Mouse (Mus musculus): ENCODE measurements around the gene Ache. TPM values are rescaled to one million over a fixed set of nuclear protein-coding genes. Genes with fewer than 3 reads are reported as not detected.

Ache gene
- total and polyA plus RNA-seq, 3 experiments = 0.13 to 0.23 TPM; not detected in 1

DNA sequence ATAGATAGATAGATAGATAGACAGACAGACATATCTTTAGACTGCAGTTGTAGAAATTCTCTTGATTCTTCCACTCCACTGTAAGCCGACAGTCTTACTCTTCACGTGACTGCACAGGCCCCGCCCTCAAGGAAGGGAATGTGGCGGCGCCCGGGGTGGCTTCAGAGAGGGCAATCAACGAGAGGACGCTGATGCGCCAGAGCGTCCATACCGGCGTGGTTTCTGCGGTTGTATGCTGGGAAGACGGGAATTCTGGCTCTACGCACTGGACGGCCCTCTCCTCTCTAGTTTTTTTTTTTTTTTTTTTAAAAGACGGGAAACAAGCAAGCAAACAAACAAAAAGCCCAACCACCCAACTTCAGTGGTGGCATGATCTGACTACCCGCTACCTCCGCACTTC is 50.9 kb downstream of the Ache start:
- H3K27me3 ChIP-seq (replicated peaks) = peaks cover 42% of the 10 kb centered on the region
- H3K79me2 ChIP-seq (replicated peaks; ENCODE audit: control insufficient read depth, extremely low read depth, insufficient read depth, poor library complexity, severe bottlenecking) = no peaks in the 10 kb centered on the region
- no peaks in the 10 kb centered on the region for H3K9me3 ChIP-seq (replicated peaks; ENCODE audit: low read length)
- TF ChIP-seq ELF1 (IDR thresholded peaks at IDR 0.05; ENCODE audit: low read depth, low read length) = no peak
- TF ChIP-seq PAX5 (IDR thresholded peaks at IDR 0.05; ENCODE audit: low read length) = no peak
- peaks cover 0 to 4% of the 10 kb centered on the region in 2 experiments; a peak in 2 of 4 replicates for H3K4me1 ChIP-seq (ENCODE audit: control insufficient read depth in 1 of 2, insufficient read depth in 2 of 2)
- no peak overlapping the region for H3K4me3 ChIP-seq (replicated peaks in 1 of 3; ENCODE audit: low read depth in 2 of 3, low read length in 2 of 3, poor library complexity in 1 of 3)
- in situ Hi-C loops (cut with MboI; ENCODE audit: low pct_ligation_motif_present, low pct_unique_long_range_greater_than_20kb, low sequenced_read_pairs) (loop anchor here (10.0 kb wide), 1 partner anchor 147 kb away; no protein-coding TSS in a partner anchor), dilution Hi-C loops (cut with MboI; ENCODE audit: extremely low pct_ligation_motif_present, extremely low pct_unique_long_range_greater_than_20kb, low sequenced_read_pairs) (no loop called here)
- H3K9ac ChIP-seq (ENCODE audit: insufficient read depth, low read depth) = no peak overlapping the region
- DNase-seq (ENCODE audit: extremely low read depth) = no peak
- H3K27ac ChIP-seq (ENCODE audit: insufficient read depth, low read depth) = no peak overlapping the region
- no peaks in the 10 kb centered on the region for H3K36me3 ChIP-seq (replicated peaks in 1 of 2; ENCODE audit: control insufficient read depth in 1 of 2, insufficient read depth in 1 of 2, low read length in 1 of 2)
- H3K4me2 ChIP-seq (ENCODE audit: insufficient read depth, low read depth, poor library complexity, severe bottlenecking) = no peak overlapping the region

DNA sequence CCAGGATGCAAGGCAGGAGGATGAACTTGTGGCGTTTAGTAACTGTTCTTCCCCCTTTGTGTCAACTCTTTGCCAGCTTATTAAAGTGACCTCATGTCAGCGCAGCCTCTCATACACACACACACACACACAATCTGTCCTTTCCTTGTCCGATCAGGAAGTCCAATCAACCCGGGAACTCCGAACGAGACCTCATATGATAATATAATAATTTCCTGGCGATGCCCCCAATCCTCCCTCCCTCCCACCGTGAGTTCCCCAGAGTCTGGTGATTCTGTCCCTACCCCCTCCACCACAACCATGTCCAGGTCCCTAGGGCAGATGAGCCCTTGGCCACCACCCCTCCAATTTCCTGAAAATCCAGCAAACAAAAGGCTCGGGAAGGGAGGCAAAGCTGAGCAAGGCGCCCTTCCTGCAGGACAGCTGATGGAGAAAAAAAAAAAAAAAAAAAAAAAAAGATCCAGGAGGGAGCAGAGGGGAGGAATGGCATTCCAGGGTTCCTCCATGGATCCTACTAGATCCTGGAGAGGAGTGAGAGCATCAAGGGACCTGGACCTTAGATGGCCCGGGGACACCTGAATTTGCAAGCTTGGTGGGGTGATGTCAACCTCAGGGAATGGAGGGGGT is 51.5 kb downstream of the Ache start:
- H3K9me3 ChIP-seq (replicated peaks; ENCODE audit: low read length) = no peaks in the 10 kb centered on the region
- no peaks in the 10 kb centered on the region for H3K36me3 ChIP-seq (replicated peaks in 1 of 2; ENCODE audit: control insufficient read depth in 1 of 2, insufficient read depth in 1 of 2, low read length in 1 of 2)
- in situ Hi-C loops (cut with MboI; ENCODE audit: low pct_ligation_motif_present, low pct_unique_long_range_greater_than_20kb, low sequenced_read_pairs) (loop anchor here (10.0 kb wide), 1 partner anchor 146 kb away; no protein-coding TSS in a partner anchor), dilution Hi-C loops (cut with MboI; ENCODE audit: extremely low pct_ligation_motif_present, extremely low pct_unique_long_range_greater_than_20kb, low sequenced_read_pairs) (no loop called here)
- no peak overlapping the region for H3K4me2 ChIP-seq (ENCODE audit: insufficient read depth, low read depth, poor library complexity, severe bottlenecking)
- H3K79me2 ChIP-seq (replicated peaks; ENCODE audit: control insufficient read depth, extremely low read depth, insufficient read depth, poor library complexity, severe bottlenecking) = no peaks in the 10 kb centered on the region
- peaks cover 0 to 4% of the 10 kb centered on the region in 2 experiments; a peak in 2 of 4 replicates for H3K4me1 ChIP-seq (ENCODE audit: control insufficient read depth in 1 of 2, insufficient read depth in 2 of 2)
- H3K4me3 ChIP-seq (replicated peaks in 1 of 3; ENCODE audit: low read depth in 2 of 3, low read length in 2 of 3, poor library complexity in 1 of 3) = no peak overlapping the region
- H3K27me3 ChIP-seq (replicated peaks) = peaks cover 42% of the 10 kb centered on the region
- TF ChIP-seq JUND (conservative IDR thresholded peaks at IDR 0.05; ENCODE audit: low read depth, low read length) (no peak), USF2 (conservative IDR thresholded peaks at IDR 0.05; ENCODE audit: low read depth, low read length) (no peak)
- no peak overlapping the region for H3K27ac ChIP-seq (ENCODE audit: insufficient read depth, low read depth)
- no peak overlapping the region for H3K9ac ChIP-seq (ENCODE audit: insufficient read depth, low read depth)
- DNase-seq (ENCODE audit: extremely low read depth) = no peak

DNA sequence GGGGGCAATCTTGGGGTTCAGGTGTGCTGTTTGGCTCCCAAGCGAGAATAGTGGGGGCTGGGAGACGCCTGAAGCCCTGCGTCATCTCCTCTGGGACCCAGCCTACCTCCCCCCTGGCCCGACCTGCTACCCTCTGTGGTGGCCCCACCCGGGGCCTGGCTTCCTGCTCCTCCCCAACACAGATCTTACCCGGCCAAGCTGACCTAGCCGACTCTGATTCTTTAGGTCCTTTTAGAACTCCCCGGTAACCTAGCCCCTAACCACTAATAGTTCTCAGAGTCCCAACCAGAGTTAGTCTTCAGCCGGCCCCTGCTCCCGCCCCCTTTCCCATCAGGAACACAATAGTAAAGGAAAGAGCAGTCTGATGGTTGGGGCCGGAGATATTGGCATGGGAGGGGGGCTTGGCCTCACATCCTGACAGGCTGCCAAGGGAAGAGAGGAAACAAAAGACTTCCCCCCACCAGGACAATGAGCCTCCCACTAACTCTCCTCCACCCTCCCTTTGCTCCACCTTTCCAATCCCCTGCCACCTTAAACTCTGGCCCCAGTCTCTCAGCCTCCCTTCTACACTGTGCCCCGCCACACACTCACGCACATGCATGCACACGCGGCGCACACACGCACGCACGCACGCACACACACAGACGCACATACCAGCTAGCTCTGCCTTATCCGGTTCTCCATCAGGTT is 52.1 kb downstream of the Ache start:
- Histone ChIP-seq H3K9me3 (replicated peaks; ENCODE audit: low read length) (peaks cover 5% of the 10 kb centered on the region), H3K36me3 (replicated peaks in 1 of 2; ENCODE audit: control insufficient read depth in 1 of 2, insufficient read depth in 1 of 2, low read length in 1 of 2) (no peaks in the 10 kb centered on the region), H3K79me2 (replicated peaks; ENCODE audit: control insufficient read depth, extremely low read depth, insufficient read depth, poor library complexity, severe bottlenecking) (no peaks in the 10 kb centered on the region), H3K9ac (ENCODE audit: insufficient read depth, low read depth) (no peak overlapping the region), H3K4me1 (ENCODE audit: control insufficient read depth in 1 of 2, insufficient read depth in 2 of 2) (peaks cover 0 to 5% of the 10 kb centered on the region in 2 experiments; a peak in 2 of 4 replicates), H3K4me3 (replicated peaks in 1 of 3; ENCODE audit: low read depth in 2 of 3, low read length in 2 of 3, poor library complexity in 1 of 3) (no peak overlapping the region), H3K4me2 (ENCODE audit: insufficient read depth, low read depth, poor library complexity, severe bottlenecking) (no peak overlapping the region), H3K27me3 (replicated peaks) (peaks cover 40% of the 10 kb centered on the region), H3K27ac (ENCODE audit: insufficient read depth, low read depth) (no peak overlapping the region)
- no peak for TF ChIP-seq ZNF384 (IDR thresholded peaks at IDR 0.05; ENCODE audit: low read depth, low read length)
- TF ChIP-seq USF1 (IDR thresholded peaks at IDR 0.05; ENCODE audit: low read depth, low read length) = no peak
- TF ChIP-seq ZC3H11A (IDR thresholded peaks at IDR 0.05; ENCODE audit: low read depth, low read length) = no peak
- no peak for TF ChIP-seq MAX (IDR thresholded peaks at IDR 0.05; ENCODE audit: low read length)
- no peak for TF ChIP-seq ELF1 (IDR thresholded peaks at IDR 0.05; ENCODE audit: low read depth, low read length)
- no peak for TF ChIP-seq ZKSCAN1 (IDR thresholded peaks at IDR 0.05; ENCODE audit: borderline replicate concordance, low read depth, low read length)
- TF ChIP-seq USF2 (conservative IDR thresholded peaks at IDR 0.05; ENCODE audit: low read depth, low read length) = no peak
- in situ Hi-C loops (cut with MboI; ENCODE audit: low pct_ligation_motif_present, low pct_unique_long_range_greater_than_20kb, low sequenced_read_pairs) (loop anchor here (10.0 kb wide), 1 partner anchor 145 kb away; no protein-coding TSS in a partner anchor), dilution Hi-C loops (cut with MboI; ENCODE audit: extremely low pct_ligation_motif_present, extremely low pct_unique_long_range_greater_than_20kb, low sequenced_read_pairs) (no loop called here)
- no peak for DNase-seq (ENCODE audit: extremely low read depth)

Measured in CH12.LX (cell line).